Mouse (Mus musculus) testis, adult 2 months (tissue): ENCODE data around the gene B3galt4. TPM values are rescaled to one million over a fixed set of nuclear protein-coding genes. Genes with fewer than 3 reads are reported as not detected.
"Not testable (repeated sequence)": the region's sequence is repeated elsewhere in the genome, so short reads cannot be mapped to it uniquely, and the experiment has no call there.

ENCODE experiments used
- H3K27ac ChIP-seq: fragments of 200-500 bp; 2 replicates; pipeline ENCODE4 v1.5.1; 2012; ENCODE audit warnings: low read depth, low read length; ENCODE audit not compliant: control insufficient read depth, insufficient read depth
- H3K27me3 ChIP-seq: fragments of 200-500 bp; 2 replicates; pipeline ENCODE4 v1.6.1; 2012; ENCODE audit warnings: mild to moderate bottlenecking, low read length, moderate library complexity; ENCODE audit not compliant: control insufficient read depth, insufficient read depth
- H3K36me3 ChIP-seq: fragments of 200-500 bp; 2 replicates; pipeline ENCODE4 v1.6.1; 2012; ENCODE audit warnings: mild to moderate bottlenecking, low read length; ENCODE audit not compliant: control insufficient read depth, insufficient read depth
- H3K4me1 ChIP-seq: fragments of 200-500 bp; 2 replicates; pipeline ENCODE4 v1.6.1; 2012; ENCODE audit warnings: low read length; ENCODE audit not compliant: control insufficient read depth, insufficient read depth
- H3K4me3 ChIP-seq: fragments of 200-500 bp; 2 replicates; pipeline ENCODE4 v1.5.1; 2012; ENCODE audit warnings: low read depth, mild to moderate bottlenecking, low read length, moderate library complexity, mixed read lengths; ENCODE audit not compliant: control insufficient read depth
- CTCF ChIP-seq: fragments of 200-500 bp; IDR thresholded peaks from 2 replicates; pipeline ENCODE4 v1.5.1; 2012; ENCODE audit warnings: low read depth, mild to moderate bottlenecking, inconsistent platforms, low read length, moderate library complexity; ENCODE audit not compliant: control insufficient read depth, insufficient read depth, insufficient replicate concordance
- POLR2A ChIP-seq: fragments of 200-500 bp; IDR thresholded peaks from 2 replicates; pipeline ENCODE4 v1.6.1; 2012; ENCODE audit warnings: low read depth, mild to moderate bottlenecking, inconsistent platforms, low read length, moderate library complexity; ENCODE audit not compliant: control insufficient read depth
- polyA plus RNA-seq: library from polyadenylated mRNA; depleted of rRNA; stranded (reverse); fragments of >200 nt; gene quantifications from 2 replicates; pipeline ENCODE4 v1.2.3, GENCODE M21; 2012

B3galt4 gene
- polyA plus RNA-seq, 1 experiment: 9.1 TPM

GRCm38 (mm10) chr17:33994959-33995358 lies 43.7 kb upstream of the B3galt4 start:
- no peak overlapping the region for H3K4me3 ChIP-seq
- H3K4me1 ChIP-seq: peaks cover 5% of the 10 kb centered on the region
- H3K27me3 ChIP-seq: no peaks in the 10 kb centered on the region
- no peak for TF ChIP-seq POLR2A
- no peak for TF ChIP-seq CTCF
- no peak overlapping the region for H3K27ac ChIP-seq
- no peaks in the 10 kb centered on the region for H3K36me3 ChIP-seq

GRCm38 (mm10) chr17:33991788-33992664 lies 40.7 kb upstream of the B3galt4 start:
- Histone ChIP-seq H3K27ac (no peak overlapping the region), H3K36me3 (no peaks in the 10 kb centered on the region), H3K27me3 (no peaks in the 10 kb centered on the region), H3K4me1 (no peaks in the 10 kb centered on the region), H3K4me3 (no peak overlapping the region)
- TF ChIP-seq POLR2A (no peak), CTCF (peak; percentile 51; the same call in 1 of the 2 replicates)

GRCm38 (mm10) chr17:33982136-33982535 lies 30.8 kb upstream of the B3galt4 start:
- H3K4me1 ChIP-seq, H3K36me3 ChIP-seq, H3K4me3 ChIP-seq, H3K27me3 ChIP-seq, H3K27ac ChIP-seq: not testable (repeated sequence)
- TF ChIP-seq CTCF: peak; percentile 68; the same call in 1 of the 2 replicates

- H3K36me3 ChIP-seq, H3K27me3 ChIP-seq, H3K4me1 ChIP-seq: not testable (repeated sequence)
- H3K4me3 ChIP-seq: peak overlapping the region; percentile 71
- H3K27ac ChIP-seq: peak overlapping the region; percentile 61
- TF ChIP-seq CTCF: peak; percentile 33; the same call in 1 of the 2 replicates
These were observed 30.1 kb upstream of the B3galt4 start for GRCm38 (mm10) chr17:33981192-33981909.

GRCm38 (mm10) chr17:33980181-33981035 lies 29.1 kb upstream of the B3galt4 start:
- H3K4me3 ChIP-seq: no peak overlapping the region
- no peak overlapping the region for H3K27ac ChIP-seq
- H3K27me3 ChIP-seq: no peaks in the 10 kb centered on the region
- TF ChIP-seq POLR2A (no peak), CTCF (no peak)
- peaks cover 5% of the 10 kb centered on the region for H3K4me1 ChIP-seq
- H3K36me3 ChIP-seq: no peaks in the 10 kb centered on the region

- Histone ChIP-seq H3K4me1 (peaks cover 5% of the 10 kb centered on the region), H3K36me3 (no peaks in the 10 kb centered on the region), H3K4me3 (no peak overlapping the region), H3K27ac (no peak overlapping the region), H3K27me3 (no peaks in the 10 kb centered on the region)
- TF ChIP-seq POLR2A (no peak), CTCF (no peak)
These were observed 28.3 kb upstream of the B3galt4 start for GRCm38 (mm10) chr17:33979512-33980050.
